Mouse (Mus musculus): ENCODE results near the gene 1810009A15Rik.
A peak's percentile ranks its signal among the peaks of the same experiment; 100 is the strongest.

DNA sequence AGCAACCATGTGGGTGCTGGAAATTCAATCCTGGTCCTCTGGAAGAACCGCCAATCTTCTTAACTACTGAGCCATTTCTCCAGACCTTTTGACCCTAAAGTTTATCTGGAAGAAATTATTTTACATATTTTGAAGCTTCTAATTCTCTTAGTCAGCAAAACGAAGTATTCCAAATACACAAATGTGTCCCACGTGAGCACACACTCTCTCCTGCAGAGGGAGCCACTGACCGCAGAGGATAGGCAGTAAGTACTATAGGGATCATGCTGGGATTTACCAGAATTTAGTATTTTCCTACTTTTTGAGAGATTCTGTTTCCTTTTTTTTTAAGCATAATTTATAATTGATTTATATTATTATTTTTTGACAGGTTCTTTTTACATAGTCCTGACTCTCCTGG is 31.0 kb upstream of the 1810009A15Rik start:
- TF ChIP-seq CTCF (IDR thresholded peaks at IDR 0.05; ENCODE audit: low read depth, low read length) = peak; percentile 81
- no peak for TF ChIP-seq POLR2A (IDR thresholded peaks at IDR 0.05; ENCODE audit: extremely low read depth, insufficient read depth, low read length)

Data from liver, adult 2 months (tissue).